Mouse (Mus musculus): ENCODE data around the gene Dlgap1.
A peak's percentile ranks its signal among the peaks of the same experiment; 100 is the strongest.

- TF ChIP-seq CTCF (IDR thresholded peaks at IDR 0.05; ENCODE audit: low read depth), result peak; percentile 88
- TF ChIP-seq EP300 (IDR thresholded peaks at IDR 0.05; ENCODE audit: low read depth), result no peak
Observed at GRCm38 (mm10) chr17:70706976-70707818, 738.3 kb downstream of the Dlgap1 start.
